Mouse (Mus musculus) forebrain, embryonic 11.5 days (tissue): ENCODE results near the gene Rcc1l. TPM values are rescaled to one million over a fixed set of nuclear protein-coding genes. Genes with fewer than 3 reads are reported as not detected.

Experiments
- ATAC-seq: fragments of 200-750 bp; cut with Nextera tagmentation; replicated peaks from 2 replicates; pipeline ENCODE4 v1.8.0; 2017; ENCODE audit warnings: moderate TSS enrichment; ENCODE audit not compliant: low FRiP score
- DNase-seq: peaks from one replicate; pipeline ENCODE4 v3.0.0-alpha.2; 2017; ENCODE audit warnings: low spot score
- H3K27ac ChIP-seq: fragments of 300-500 bp; sonication (generic); 2 replicates; pipeline ENCODE4 v1.5.1; 2014; ENCODE audit warnings: low read depth, low read length
- H3K27me3 ChIP-seq: fragments of 300-500 bp; sonication (generic); 2 replicates; pipeline ENCODE4 v1.6.1; 2014; ENCODE audit warnings: mild to moderate bottlenecking, low read length, mixed read lengths; ENCODE audit not compliant: control insufficient read depth, insufficient read depth
- H3K36me3 ChIP-seq: fragments of 300-500 bp; sonication (generic); 2 replicates; pipeline ENCODE4 v1.6.1; 2014; ENCODE audit warnings: mild to moderate bottlenecking, low read length, moderate library complexity, mixed read lengths; ENCODE audit not compliant: control insufficient read depth, insufficient read depth
- H3K4me1 ChIP-seq: fragments of 300-500 bp; sonication (generic); replicated peaks from 2 replicates; pipeline ENCODE4 v1.6.1; 2014; ENCODE audit warnings: low read length, mixed read lengths; ENCODE audit not compliant: control insufficient read depth, insufficient read depth
- H3K4me2 ChIP-seq: fragments of 300-500 bp; sonication (generic); 2 replicates; pipeline ENCODE4 v1.6.1; 2014; ENCODE audit warnings: low read depth, mild to moderate bottlenecking, low read length, moderate library complexity, mixed read lengths; ENCODE audit not compliant: severe bottlenecking
- H3K4me3 ChIP-seq: fragments of 300-500 bp; sonication (generic); 2 replicates; pipeline ENCODE4 v1.5.1; 2014; ENCODE audit warnings: low read depth, low read length
- H3K9ac ChIP-seq: fragments of 300-500 bp; sonication (generic); 2 replicates; pipeline ENCODE4 v1.6.1; 2014; ENCODE audit warnings: low read length
- H3K9me3 ChIP-seq: fragments of 300-500 bp; sonication (generic); 2 replicates; pipeline ENCODE4 v1.6.1; 2016; ENCODE audit warnings: low read length, mixed read lengths; ENCODE audit not compliant: control insufficient read depth
- WGBS: fragments of 180-500 bp; shearing (Covaris S2); extraction: QIAGEN DNeasy Blood & Tissue Kit; methylation state at CpG from one replicate; pipeline ENCODE4 v1.1.7; 2014; 5-methylcytosine and 5-hydroxymethylcytosine counted together
- polyA plus RNA-seq: library from polyadenylated mRNA; unstranded; fragments of >200 nt; fragmentation: Nextera tagmentation; extraction: Ambion mirVana; gene quantifications from 2 replicates; pipeline ENCODE4 v1.2.1, GENCODE M21; 2014

Rcc1l gene
- polyA plus RNA-seq, 1 experiment from 2014 or later: 29.1 TPM

DNA sequence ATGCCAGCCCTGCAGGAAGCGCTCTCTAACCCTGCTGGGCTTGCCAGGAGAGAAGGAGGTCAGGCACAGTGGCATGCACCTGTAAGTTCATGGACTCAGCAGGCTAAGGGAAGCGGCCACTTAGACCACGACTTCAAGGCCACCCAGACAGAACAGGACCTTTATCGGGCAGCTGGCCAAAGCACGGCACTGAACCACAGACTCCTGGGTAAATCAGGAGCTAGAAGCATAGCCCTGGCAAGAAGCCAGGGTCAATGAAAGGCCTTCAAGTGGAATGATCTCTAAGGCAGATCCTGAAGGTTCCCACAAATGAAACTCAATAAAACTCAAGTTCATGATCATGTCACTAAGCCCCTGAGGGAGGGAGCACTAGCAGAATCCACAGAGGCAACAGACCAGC is 11.9 kb downstream of the Rcc1l start:
- no peak overlapping the region for H3K27ac ChIP-seq
- H3K4me2 ChIP-seq: no peak overlapping the region
- no peaks in the 10 kb centered on the region; the same call in 1 of the 2 replicates for H3K36me3 ChIP-seq
- 85% methylated on average over 5 of the region's 5 CpGs for WGBS
- no peaks in the 10 kb centered on the region for H3K4me1 ChIP-seq
- H3K27me3 ChIP-seq: no peaks in the 10 kb centered on the region
- ATAC-seq (no peak), DNase-seq (no peak)
- no peaks in the 10 kb centered on the region for H3K9me3 ChIP-seq
- H3K9ac ChIP-seq: no peak overlapping the region
- H3K4me3 ChIP-seq: no peak overlapping the region

DNA sequence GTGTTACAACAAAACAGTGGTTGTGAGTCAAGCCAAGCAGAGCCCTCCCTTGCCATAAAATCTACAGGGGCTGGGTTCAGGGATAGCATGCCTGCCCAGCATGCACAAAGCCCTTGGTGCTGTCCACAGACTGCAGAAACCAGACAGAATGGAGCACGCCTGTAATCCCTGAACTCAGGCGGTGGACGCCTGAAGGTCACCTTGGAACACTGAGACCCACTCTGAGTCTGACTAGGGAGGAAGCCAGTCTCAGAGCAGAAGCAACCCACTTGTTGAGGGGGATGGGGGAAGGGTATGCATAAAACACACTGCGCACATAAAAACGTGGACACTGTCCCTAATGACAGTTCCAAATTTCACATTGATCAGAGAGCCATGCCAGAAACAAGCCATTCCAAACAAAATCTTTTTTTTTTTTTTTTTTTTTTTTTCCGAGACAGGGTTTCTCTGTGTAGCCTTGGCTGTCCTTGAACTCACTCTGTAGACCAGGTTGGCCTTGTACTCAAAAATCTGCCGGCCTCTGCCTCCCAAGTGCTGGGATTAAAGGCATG is 20.6 kb downstream of the Rcc1l start:
- Histone ChIP-seq H3K9ac (no peak overlapping the region), H3K27ac (no peak overlapping the region), H3K27me3 (no peaks in the 10 kb centered on the region), H3K9me3 (no peaks in the 10 kb centered on the region), H3K4me1 (no peaks in the 10 kb centered on the region), H3K4me2 (no peak overlapping the region), H3K36me3 (peaks cover 6% of the 10 kb centered on the region; the same call in 1 of the 2 replicates), H3K4me3 (no peak overlapping the region)
- WGBS: 96% methylated on average over 7 of the region's 7 CpGs
- no peak for ATAC-seq
- no peak for DNase-seq

GRCm38 (mm10) chr5:134151895-134152294 is 24.7 kb downstream of the Rcc1l start:
- Histone ChIP-seq H3K9ac (no peak overlapping the region), H3K9me3 (no peaks in the 10 kb centered on the region), H3K4me3 (no peak overlapping the region), H3K27me3 (no peaks in the 10 kb centered on the region), H3K4me1 (no peaks in the 10 kb centered on the region), H3K4me2 (no peak overlapping the region), H3K27ac (no peak overlapping the region), H3K36me3 (peaks cover 3% of the 10 kb centered on the region; the same call in 1 of the 2 replicates)
- DNase-seq (no peak), ATAC-seq (no peak)
- WGBS: 94% methylated on average over 11 of the region's 11 CpGs

- Histone ChIP-seq H3K27me3 (no peaks in the 10 kb centered on the region), H3K9ac (no peak overlapping the region), H3K36me3 (no peaks in the 10 kb centered on the region; the same call in 1 of the 2 replicates), H3K4me3 (no peak overlapping the region), H3K9me3 (no peaks in the 10 kb centered on the region), H3K4me2 (no peak overlapping the region), H3K4me1 (no peaks in the 10 kb centered on the region), H3K27ac (no peak overlapping the region)
- DNase-seq (no peak), ATAC-seq (no peak)
- 88% methylated on average over 4 of the region's 4 CpGs for WGBS
These were observed 28.4 kb downstream of the Rcc1l start for GRCm38 (mm10) chr5:134148153-134148552.

DNA sequence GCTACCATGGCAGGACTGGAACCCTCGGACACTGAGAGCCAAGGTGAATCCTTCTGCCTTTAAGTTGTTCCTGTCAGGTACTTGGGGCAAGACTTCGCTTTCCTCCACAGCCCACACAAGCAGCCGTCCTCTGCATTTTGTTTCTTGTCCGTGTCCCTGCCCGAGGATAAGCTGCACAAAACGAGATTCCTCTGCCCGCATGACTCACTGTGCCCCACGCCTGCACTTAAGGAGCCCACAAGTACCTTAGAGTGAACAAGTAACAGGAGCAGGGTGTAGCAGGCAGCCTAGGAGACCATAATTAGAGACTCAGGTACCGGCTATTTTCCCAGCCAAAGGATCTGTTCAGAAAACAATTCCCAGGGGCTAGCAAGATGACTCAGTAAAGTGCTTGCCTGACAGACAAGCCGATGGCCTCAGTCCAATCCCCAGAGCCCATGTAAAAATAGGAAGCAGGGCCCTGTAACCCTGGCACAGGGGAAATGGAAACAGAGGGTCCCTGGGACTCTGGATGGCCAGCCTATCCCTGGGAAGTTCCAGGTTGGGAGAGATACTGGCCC is 29.3 kb downstream of the Rcc1l start:
- H3K4me3 ChIP-seq: no peak overlapping the region
- H3K4me2 ChIP-seq: no peak overlapping the region
- no peak for DNase-seq
- H3K9ac ChIP-seq: no peak overlapping the region
- H3K27ac ChIP-seq: no peak overlapping the region
- no peak for ATAC-seq
- H3K9me3 ChIP-seq: no peaks in the 10 kb centered on the region
- H3K27me3 ChIP-seq: no peaks in the 10 kb centered on the region
- H3K36me3 ChIP-seq: no peaks in the 10 kb centered on the region; the same call in 1 of the 2 replicates
- H3K4me1 ChIP-seq: no peaks in the 10 kb centered on the region
- WGBS: 93% methylated on average over 10 of the region's 10 CpGs

- Histone ChIP-seq H3K9ac (no peak overlapping the region), H3K27me3 (no peaks in the 10 kb centered on the region), H3K27ac (no peak overlapping the region), H3K4me1 (no peaks in the 10 kb centered on the region), H3K9me3 (no peaks in the 10 kb centered on the region), H3K36me3 (no peaks in the 10 kb centered on the region; the same call in 1 of the 2 replicates), H3K4me2 (no peak overlapping the region), H3K4me3 (no peak overlapping the region)
- ATAC-seq (no peak), DNase-seq (no peak)
- 93% methylated on average over 8 of the region's 8 CpGs for WGBS
These were observed 31.6 kb downstream of the Rcc1l start for GRCm38 (mm10) chr5:134144986-134145385.

DNA sequence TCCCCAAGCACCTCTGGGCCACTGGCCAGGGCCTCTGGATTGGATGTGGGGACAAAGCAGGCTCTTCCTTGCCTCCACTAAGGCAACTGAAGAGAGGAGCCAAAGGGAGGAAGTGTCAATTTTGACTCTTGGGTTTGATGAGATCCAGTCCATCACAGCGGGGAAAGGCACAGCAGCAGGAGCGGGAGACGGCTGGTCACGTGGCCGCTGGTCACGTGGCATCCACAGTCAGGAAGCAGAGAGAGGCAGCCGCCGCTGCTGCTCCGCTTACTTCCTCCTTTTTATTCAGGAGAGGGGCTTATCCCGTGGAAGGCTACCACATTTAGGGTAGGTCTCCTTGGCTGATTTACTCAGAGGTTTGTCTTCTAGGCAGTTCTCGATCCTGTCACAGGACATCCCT is 34.2 kb downstream of the Rcc1l start:
- WGBS: 85% methylated on average over 11 of the region's 11 CpGs
- H3K4me1 ChIP-seq: no peaks in the 10 kb centered on the region
- H3K36me3 ChIP-seq: no peaks in the 10 kb centered on the region; the same call in 1 of the 2 replicates
- no peaks in the 10 kb centered on the region for H3K9me3 ChIP-seq
- no peaks in the 10 kb centered on the region for H3K27me3 ChIP-seq
- DNase-seq (no peak), ATAC-seq (no peak)
- H3K4me3 ChIP-seq: no peak overlapping the region
- no peak overlapping the region for H3K4me2 ChIP-seq
- H3K27ac ChIP-seq: no peak overlapping the region
- no peak overlapping the region for H3K9ac ChIP-seq

- Histone ChIP-seq H3K27ac (no peak overlapping the region), H3K36me3 (no peaks in the 10 kb centered on the region; the same call in 1 of the 2 replicates), H3K9ac (no peak overlapping the region), H3K9me3 (no peaks in the 10 kb centered on the region), H3K4me3 (no peak overlapping the region), H3K4me2 (no peak overlapping the region), H3K4me1 (no peaks in the 10 kb centered on the region), H3K27me3 (no peaks in the 10 kb centered on the region)
- DNase-seq: no peak
- no peak for ATAC-seq
- WGBS: 78% methylated on average over 7 of the region's 7 CpGs
These were observed 35.3 kb downstream of the Rcc1l start for GRCm38 (mm10) chr5:134141236-134141635.

GRCm38 (mm10) chr5:134139429-134139828 is 37.1 kb downstream of the Rcc1l start:
- DNase-seq (no peak), ATAC-seq (no peak)
- Histone ChIP-seq H3K9ac (no peak overlapping the region), H3K4me3 (no peak overlapping the region), H3K4me1 (no peaks in the 10 kb centered on the region), H3K36me3 (no peaks in the 10 kb centered on the region; the same call in 1 of the 2 replicates), H3K27me3 (no peaks in the 10 kb centered on the region), H3K27ac (no peak overlapping the region), H3K4me2 (no peak overlapping the region), H3K9me3 (no peaks in the 10 kb centered on the region)
- 84% methylated on average over 6 of the region's 6 CpGs for WGBS
